Comparison of ENCODE assay signal across 14 mouse cellular contexts in the genomic region with DNA sequence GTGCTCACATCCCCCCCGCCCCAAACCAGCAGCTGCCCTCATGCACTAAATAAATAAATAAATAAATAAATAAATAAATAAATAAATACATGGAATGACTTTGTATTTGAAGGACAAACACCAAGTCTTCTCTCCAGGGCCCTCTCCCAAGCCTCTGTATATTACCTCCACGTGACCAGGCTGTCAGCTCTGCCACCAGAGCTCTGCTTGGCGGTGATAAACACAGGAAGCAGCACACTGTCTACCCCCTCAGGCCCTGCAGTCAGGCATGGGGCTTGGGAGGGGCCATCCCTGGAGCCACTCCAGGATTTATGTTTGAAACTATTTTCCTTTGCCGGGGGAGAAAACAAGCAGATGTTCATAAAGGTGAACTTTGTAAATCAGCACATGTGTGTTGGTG.
"Had no signal": no experiment of that assay in that cellular context is flagged by ENCODE, and none has a peak within 500 bp of the region (broad histone marks: within the 10 kb centered on the region; RNA-seq: fewer than 3 reads in every experiment).

No protein-coding gene starts in this region.

- H3K27me3 ChIP-seq: intestine, embryonic 15.5 days; lung, embryonic 15.5 days; neural tube, embryonic 12.5 days had no signal

- H3K4me1 ChIP-seq: lung, embryonic 15.5 days had no signal

- H3K27ac ChIP-seq: hindbrain, postnatal 0 days; intestine, embryonic 15.5 days; limb, embryonic 13.5 days; liver, embryonic 14.5 days; lung, embryonic 15.5 days; midbrain, embryonic 10.5 days; neural tube, embryonic 12.5 days; stomach, postnatal 0 days had no signal

- DNase-seq: left cerebral cortex, postnatal 4 days; midbrain, embryonic 14.5 days; right cerebral cortex, adult 18-20 months; right cerebral cortex, postnatal 25 days; thymus, postnatal 4 days had no signal

- H3K4me2 ChIP-seq: intestine, embryonic 15.5 days; limb, embryonic 13.5 days; lung, embryonic 15.5 days; neural tube, embryonic 12.5 days had no signal

- H3K36me3 ChIP-seq: intestine, embryonic 15.5 days; limb, embryonic 13.5 days; lung, embryonic 15.5 days; midbrain, embryonic 10.5 days; neural tube, embryonic 12.5 days had no signal

- H3K4me3 ChIP-seq: intestine, embryonic 15.5 days; limb, embryonic 13.5 days; lung, embryonic 15.5 days; midbrain, embryonic 10.5 days; myocyte; neural tube, embryonic 12.5 days had no signal

- H3K9me3 ChIP-seq: intestine, embryonic 15.5 days; limb, embryonic 13.5 days; lung, embryonic 15.5 days; midbrain, embryonic 10.5 days; neural tube, embryonic 12.5 days had no signal

- ATAC-seq: hindbrain, postnatal 0 days; intestine, embryonic 15.5 days had no signal

- H3K9ac ChIP-seq: intestine, embryonic 15.5 days; limb, embryonic 13.5 days; liver, embryonic 14.5 days; lung, embryonic 15.5 days; neural tube, embryonic 12.5 days had no signal
